Mouse (Mus musculus) urinary bladder, postnatal 4 days (tissue): ENCODE data around the gene 1810055G02Rik.

ENCODE experiments used
- DNase-seq, 2 experiments: peaks; one replicate each; pipeline ENCODE4 v3.0.0; 2021 to 2022; ENCODE audit warnings: low spot score in 2 of 2

Gene 1810055G02Rik

DNA sequence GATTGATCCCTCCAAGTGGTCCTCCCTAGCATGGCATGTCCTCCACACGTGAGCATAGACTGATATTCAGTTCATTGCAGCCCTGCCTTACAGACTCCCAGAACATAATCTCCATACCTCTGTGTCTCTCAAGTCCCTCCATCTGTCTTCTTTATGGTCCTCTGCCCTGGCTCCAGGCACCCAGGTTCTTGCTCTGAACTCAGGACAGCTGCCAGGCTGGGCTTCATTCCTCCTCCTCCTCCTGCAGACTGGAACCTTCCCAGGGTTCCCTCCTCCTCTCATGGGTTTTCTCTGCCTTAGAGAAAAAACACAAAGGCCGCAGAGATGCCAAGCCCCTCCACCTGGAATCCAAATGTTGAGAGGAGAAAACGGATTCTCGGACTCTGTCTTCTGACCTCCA lies 34.6 kb downstream of the 1810055G02Rik start:
- DNase-seq, result no peak

DNA sequence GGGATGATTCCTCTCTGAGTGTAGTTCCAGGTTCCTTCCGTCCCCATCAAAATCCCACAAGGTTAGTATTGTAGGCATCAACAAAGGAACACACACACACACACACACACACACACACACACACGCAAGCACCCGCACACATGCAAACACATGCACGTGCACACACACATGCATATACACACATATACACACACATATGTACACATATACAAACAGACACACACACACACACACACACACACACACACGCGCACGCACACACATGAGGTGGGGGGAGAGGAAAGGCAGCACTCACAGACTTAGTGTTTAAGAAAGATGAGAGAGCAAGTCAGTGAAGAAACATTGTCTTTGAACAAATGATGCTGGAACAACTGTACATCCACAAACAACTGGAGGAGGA lies 35.3 kb downstream of the 1810055G02Rik start:
- DNase-seq, result no peak

DNA sequence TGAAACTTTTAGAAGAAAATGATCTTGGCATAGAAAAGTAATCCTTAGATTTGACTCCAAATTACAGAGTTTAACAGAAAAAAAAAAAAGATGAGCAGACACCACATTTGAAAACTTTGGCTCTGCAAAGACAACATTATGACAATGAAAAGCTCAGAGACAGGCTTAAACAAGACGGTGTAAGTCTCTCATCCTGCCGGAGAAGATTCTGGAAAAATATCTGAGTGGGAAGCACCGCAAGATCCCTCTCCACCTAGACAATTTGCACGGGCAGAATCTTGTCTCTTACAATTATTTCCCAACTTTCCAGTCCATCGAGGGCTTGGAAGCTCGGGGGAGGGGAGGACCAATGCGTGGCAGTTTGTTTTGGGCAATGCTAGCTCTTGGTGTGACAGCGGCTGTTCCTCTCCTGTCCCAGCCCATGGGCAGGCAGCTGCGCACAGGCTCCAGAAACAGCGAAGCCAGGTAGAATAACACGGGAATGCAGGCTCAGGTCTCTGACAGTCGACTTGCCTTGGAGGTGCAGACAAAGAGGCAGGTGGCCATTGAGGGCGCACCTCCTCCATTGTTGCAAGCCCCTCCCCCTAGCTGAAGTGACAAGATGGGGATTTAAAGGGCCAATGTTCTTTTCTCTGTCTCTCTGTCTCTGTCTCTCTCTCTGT lies 35.9 kb downstream of the 1810055G02Rik start:
- DNase-seq, result peak in 1 of 2 experiments; percentile 32

DNA sequence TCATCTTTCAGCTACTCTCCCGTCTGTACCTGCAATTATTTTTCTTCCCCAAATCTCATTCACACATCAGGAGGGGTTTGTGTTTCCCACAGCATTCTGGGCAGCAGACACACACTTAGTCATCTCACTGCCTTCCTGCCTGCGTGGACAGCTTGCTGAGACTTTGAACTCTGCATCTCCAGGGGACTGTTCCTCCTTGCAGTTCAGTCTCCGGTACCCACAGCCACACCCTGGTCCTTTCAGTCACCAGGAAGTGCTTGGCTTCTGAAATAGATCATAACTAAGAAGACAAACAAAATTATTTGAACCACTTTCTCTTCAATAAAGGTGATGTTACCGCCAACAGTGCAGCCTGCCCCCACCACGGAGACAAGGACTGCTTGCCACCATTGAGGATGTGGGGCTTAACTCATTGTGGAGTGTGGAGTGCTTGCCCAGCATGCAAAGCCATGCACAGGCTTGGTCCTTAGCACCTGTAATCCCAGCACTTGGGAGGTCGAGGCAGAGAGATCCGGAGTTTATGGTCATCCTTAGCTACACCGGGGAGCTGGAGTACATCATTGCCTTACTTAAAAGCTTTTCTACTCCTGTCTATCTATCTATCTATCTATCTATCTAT lies 44.6 kb downstream of the 1810055G02Rik start:
- DNase-seq, result no peak

DNA sequence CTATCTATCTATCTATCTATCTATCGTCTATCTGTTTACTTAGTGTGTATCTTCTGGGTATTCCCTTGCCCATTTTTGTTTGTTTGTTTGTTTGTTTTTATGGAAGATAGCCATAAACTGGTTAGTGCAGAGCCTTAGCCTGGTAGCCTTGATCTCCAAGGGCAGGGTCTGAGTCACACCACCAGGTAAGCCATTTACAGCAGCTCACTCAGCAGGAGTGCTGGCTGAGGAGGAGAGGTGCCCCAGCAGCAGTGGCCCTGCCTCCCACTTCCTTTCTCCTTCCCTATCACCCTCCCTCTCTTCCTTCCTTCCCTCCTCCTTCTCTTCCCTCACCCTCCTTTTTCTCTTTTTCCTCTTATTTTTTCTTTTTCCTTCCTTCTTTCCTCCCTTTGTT lies 45.1 kb downstream of the 1810055G02Rik start:
- no peak for DNase-seq

DNA sequence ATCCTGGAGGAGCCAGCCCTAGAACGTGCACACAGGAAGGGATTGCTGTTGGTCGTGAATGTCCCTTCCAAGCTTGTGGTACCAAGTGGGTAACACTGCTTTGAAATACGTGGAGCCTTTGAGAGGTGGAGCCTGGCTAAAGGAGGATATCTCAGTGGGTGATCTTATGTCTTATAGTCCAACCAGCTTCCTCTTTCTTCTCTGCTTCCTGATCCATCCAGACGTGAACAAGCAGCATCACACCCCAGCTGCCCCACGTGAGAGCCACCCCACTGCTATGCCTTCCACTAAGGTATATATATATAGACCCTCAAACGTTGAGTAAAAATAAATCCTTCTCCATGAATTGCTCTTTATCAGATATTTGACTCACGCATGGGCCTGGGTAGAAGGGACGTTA lies 45.6 kb downstream of the 1810055G02Rik start:
- no peak for DNase-seq

DNA sequence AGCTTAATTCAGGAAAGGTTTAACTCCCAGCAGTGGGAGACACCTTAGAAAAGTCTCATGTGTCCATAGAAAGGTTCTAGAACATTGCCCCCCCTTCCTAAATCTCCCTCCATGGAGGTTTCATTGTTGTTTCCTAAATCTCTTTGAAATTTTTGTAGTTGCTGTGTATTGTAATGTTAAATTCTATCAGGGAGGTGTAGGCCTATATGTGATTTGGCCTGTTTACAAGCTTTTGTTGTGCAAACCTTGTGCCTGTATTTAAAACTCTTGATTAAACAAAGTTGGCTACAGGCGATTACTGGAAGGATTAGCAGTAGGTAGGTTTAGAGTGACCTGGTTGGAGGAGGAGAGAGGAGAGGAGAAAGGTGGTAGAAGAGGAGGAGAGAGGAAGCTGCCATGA lies 49.8 kb downstream of the 1810055G02Rik start:
- DNase-seq, result no peak

DNA sequence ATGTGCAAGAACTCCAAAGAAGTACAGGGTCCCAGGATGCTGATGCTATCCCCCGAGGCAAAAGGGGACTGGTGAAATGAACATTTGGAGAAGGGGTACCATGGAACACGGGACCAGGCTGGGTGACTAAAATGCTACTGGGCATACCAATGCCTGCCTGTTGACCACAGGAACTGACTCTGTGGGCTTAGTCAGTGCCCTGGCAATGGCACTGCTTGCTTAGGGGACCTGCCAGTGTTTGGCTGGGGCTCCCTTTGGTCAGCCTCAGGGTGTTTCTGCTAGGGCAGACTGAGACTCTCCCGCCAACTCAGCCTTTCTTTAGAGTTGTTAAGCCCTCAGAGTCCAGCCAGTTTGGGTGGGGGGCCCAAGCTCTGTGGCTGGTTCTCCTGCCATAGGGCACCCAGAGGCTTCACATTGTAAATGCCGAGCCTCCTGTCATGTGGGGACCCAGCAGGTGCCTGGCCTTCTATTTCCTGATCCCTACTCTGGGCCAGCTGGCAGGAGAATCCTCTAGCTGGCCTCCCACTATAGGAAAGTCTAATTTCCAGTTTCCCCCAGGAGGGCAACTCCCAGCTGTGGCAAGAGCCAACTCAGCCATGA lies 57.2 kb downstream of the 1810055G02Rik start:
- DNase-seq, result no peak

DNA sequence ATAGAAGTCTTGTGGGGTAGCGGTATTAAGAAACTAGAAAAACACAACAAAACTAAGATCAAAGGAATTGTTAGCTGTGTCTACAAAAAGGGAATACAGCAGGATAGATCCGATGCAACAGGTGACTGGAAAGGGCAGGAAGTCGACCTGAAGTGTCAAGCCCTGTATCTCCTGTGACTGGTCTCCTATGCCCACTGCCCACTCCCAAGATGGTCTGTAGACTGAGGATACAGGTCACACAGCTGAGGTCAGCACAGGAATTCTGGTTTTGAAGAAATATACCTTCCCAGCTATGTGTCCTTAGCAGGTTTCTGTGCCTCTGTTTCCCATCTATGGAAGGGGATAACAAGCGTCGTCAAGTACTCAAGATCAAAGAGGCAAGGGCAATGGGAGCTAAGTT lies 58.3 kb downstream of the 1810055G02Rik start:
- no peak for DNase-seq

DNA sequence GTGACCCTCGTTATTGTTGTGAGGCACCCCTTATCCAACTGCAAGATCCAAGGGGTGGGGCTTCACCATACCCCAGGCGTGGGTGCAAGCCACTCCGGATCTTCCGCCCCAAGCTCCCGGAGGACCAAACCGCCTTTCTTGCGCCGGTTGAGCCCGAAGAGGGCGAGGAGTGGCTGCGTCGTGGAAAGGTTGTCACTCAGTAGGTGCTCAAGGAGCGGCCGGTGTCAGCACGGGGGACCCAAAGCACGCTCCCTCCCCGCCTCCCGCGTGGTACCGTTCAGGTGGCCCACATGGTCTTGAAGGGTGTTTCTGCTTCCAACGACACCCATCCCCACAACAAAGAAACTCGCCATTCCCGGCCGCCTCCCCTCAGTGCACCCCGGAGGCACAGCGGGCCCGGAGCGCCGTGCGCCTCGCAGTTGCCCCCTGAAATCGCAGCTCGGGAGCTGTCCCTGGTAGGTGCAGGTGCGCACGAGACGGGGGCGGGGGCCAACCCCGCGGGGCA lies 59.2 kb downstream of the 1810055G02Rik start, which contains the start of gene Kmt5b:
Gene Kmt5b (plus strand): TSS at position 146 of the 505 bp plus-strand sequence.
- peak in 1 of 2 experiments; percentile 65 for DNase-seq
